Mouse (Mus musculus): ENCODE measurements around the gene Hacd3. TPM values are rescaled to one million over a fixed set of nuclear protein-coding genes. Genes with fewer than 3 reads are reported as not detected.

Hacd3 gene
- polyA plus RNA-seq, 1 experiment from 2014 or later: 85.2 TPM

DNA sequence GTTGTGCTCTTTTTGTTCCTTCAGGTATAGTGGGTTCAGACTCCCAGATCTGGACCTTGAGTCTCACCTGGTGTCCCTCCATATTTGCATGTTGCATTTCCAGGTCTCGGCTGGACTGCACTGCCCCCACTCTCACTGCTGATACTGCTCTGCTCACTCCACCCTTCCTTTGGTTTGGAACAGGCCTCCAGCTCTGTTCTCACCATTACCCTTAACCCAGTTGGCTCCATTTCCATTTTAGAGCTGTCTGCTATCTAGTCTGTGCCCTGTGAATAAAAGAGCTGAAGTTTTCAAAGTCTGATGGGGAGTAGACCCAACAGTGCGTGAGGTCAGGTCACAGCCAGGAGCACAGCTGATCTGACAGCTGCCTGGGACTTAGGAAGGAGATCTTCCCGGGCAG lies 40.9 kb downstream of the Hacd3 start:
- no peak overlapping the region for H3K4me3 ChIP-seq (replicated peaks)
- no peak for ATAC-seq (replicated peaks; ENCODE audit: low FRiP score)
- H3K27ac ChIP-seq: no peak overlapping the region
- H3K27me3 ChIP-seq: no peaks in the 10 kb centered on the region
- H3K4me2 ChIP-seq: no peak overlapping the region
- H3K36me3 ChIP-seq: peaks cover 98% of the 10 kb centered on the region
- WGBS: 84% methylated on average over 3 of the region's 3 CpGs
- no peaks in the 10 kb centered on the region for H3K9me3 ChIP-seq (replicated peaks)
- no peak overlapping the region for H3K9ac ChIP-seq
- H3K4me1 ChIP-seq: no peaks in the 10 kb centered on the region

DNA sequence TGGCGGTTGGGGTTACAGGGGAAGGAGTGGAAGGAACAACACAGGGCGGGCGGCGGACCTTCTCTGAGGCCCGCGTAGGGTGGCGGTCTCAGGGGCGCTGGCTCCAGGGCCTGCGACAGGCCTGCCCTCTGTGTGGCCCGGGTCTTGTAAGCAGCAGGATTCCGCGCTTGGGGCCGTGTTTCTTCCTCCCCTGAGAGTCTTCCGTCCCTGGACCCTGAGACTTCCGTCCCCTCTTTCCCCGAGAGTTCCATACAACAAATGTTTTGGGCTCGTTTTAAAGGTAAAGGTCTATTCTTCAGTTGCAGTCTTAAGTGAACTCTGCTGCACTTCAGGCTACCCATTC lies 60.5 kb downstream of the Hacd3 start:
- WGBS: under 1% methylated on average over 17 of the region's 17 CpGs

DNA sequence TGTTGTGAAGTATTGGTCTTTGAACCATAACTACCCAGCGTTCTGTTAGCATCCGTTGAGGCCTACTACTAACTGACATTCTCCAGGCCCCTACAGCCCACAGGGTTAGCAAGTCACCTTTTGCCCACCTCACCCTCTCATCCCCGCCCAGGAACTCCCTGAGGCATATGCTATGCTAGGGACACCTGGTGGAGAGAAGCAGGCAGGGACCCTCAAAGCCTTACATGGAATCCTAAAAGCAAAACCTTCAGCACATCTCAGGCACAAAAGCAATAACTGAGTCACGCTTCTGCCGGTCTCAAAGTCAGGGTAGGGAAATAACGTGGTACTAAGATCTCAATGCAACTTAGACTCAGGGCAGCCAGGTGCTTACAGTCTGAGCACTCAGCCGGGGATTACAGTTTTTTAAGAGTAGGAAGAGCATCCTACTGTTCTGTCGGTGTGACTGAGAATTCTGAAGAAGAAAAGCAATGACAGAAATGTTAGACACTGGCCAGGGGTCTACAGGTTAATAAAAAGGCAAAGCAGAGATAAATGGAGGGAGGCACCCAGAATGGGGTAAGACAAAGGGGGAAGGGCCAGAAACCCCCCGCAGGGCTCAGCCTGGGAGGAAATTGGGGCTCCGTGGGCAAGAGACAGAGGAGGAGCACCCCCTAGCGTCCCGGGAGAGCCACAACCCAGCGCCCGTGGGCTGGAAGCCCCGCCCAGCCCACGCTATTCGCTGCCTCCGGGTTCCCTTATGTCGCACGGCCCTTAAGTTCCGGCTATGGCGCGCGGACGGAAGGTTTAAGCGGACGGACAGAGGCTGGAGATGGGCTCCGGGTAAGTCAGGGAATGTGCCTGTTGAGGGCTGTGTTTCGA lies 61.1 kb downstream of the Hacd3 start, which contains the start of gene Ints14:
Gene Ints14 (plus strand): TSS at position 789 of the 861 bp plus-strand sequence.
- peaks cover 20% of the 10 kb centered on the region for H3K4me1 ChIP-seq
- peak within 1 kb of the TSS; percentile 89 for H3K9ac ChIP-seq
- peak; percentile 97 for ATAC-seq (replicated peaks; ENCODE audit: low FRiP score)
- WGBS: 3% methylated on average over 29 of the region's 29 CpGs
- H3K36me3 ChIP-seq: peaks cover 30% of the 10 kb centered on the region
- no peaks in the 10 kb centered on the region for H3K27me3 ChIP-seq
- peak within 1 kb of the TSS; percentile 71 for H3K4me2 ChIP-seq
- H3K9me3 ChIP-seq (replicated peaks): no peaks in the 10 kb centered on the region
- H3K4me3 ChIP-seq (replicated peaks): peak within 1 kb of the TSS; percentile 85
- peak within 1 kb of the TSS; percentile 93 for H3K27ac ChIP-seq

More for the DNA sequence above, 60.5 kb downstream of the Hacd3 start:
- Histone ChIP-seq H3K27me3 (no peaks in the 10 kb centered on the region), H3K9ac (peak overlapping the region; percentile 89), H3K36me3 (peaks cover 36% of the 10 kb centered on the region), H3K4me2 (peak overlapping the region; percentile 71), H3K27ac (peak overlapping the region; percentile 93), H3K4me1 (peaks cover 20% of the 10 kb centered on the region), H3K9me3 (replicated peaks) (no peaks in the 10 kb centered on the region), H3K4me3 (replicated peaks) (peak overlapping the region; percentile 85)
- ATAC-seq (replicated peaks; ENCODE audit: low FRiP score): peak; percentile 87

DNA sequence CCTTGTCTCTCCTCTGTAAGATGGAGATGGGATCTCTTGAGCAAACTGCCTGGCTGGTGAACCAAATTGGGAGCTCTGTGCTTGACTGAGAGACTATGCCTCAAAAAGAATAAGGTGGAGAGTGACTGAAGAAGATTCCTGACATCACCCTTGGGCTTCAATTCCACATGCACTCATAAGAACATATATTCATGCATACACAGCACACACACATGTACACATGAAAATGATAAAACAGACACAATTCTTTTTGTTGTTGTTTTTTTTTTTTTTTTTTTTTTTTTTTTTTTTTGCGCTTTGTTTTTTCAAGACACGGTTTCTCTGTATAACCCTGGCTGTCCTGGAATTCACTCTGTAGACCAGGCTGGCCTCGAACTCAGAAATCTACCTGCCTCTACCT lies 64.2 kb downstream of the Hacd3 start:
- H3K4me1 ChIP-seq: peaks cover 18% of the 10 kb centered on the region
- H3K27me3 ChIP-seq: peaks cover 22% of the 10 kb centered on the region
- H3K9ac ChIP-seq: no peak overlapping the region
- no peak overlapping the region for H3K27ac ChIP-seq
- ATAC-seq (replicated peaks; ENCODE audit: low FRiP score): no peak
- no peaks in the 10 kb centered on the region for H3K9me3 ChIP-seq (replicated peaks)
- H3K36me3 ChIP-seq: peaks cover under 1% of the 10 kb centered on the region
- H3K4me3 ChIP-seq (replicated peaks): no peak overlapping the region
- 88% methylated on average over 3 of the region's 3 CpGs for WGBS
- no peak overlapping the region for H3K4me2 ChIP-seq

DNA sequence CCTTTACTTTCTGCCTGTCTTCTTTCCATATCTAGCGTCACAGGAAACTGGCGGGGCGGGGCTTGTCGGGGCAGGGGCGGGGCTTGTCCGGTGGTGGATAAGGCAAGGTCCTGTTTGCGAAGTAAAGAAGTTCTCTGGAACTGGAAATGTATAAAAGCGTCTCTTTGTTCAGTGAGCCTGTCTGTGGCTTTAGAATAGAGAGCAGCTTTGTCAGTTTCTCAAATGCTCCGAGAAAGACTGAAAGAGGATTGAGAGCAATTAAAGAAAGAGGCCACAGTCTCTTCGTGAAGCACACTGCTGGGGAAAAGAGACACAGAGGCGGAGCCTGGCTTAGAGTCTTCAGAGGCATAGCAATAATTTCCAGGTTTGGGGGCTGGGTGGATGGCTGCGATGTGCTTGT lies 65.2 kb downstream of the Hacd3 start:
- no peak overlapping the region for H3K9ac ChIP-seq
- no peaks in the 10 kb centered on the region for H3K9me3 ChIP-seq (replicated peaks)
- H3K4me2 ChIP-seq: peak overlapping the region; percentile 39
- no peak for ATAC-seq (replicated peaks; ENCODE audit: low FRiP score)
- no peak overlapping the region for H3K27ac ChIP-seq
- H3K27me3 ChIP-seq: peaks cover 32% of the 10 kb centered on the region
- peaks cover 14% of the 10 kb centered on the region for H3K4me1 ChIP-seq
- no peak overlapping the region for H3K4me3 ChIP-seq (replicated peaks)
- WGBS: 36% methylated on average over 12 of the region's 12 CpGs
- no peaks in the 10 kb centered on the region for H3K36me3 ChIP-seq

DNA sequence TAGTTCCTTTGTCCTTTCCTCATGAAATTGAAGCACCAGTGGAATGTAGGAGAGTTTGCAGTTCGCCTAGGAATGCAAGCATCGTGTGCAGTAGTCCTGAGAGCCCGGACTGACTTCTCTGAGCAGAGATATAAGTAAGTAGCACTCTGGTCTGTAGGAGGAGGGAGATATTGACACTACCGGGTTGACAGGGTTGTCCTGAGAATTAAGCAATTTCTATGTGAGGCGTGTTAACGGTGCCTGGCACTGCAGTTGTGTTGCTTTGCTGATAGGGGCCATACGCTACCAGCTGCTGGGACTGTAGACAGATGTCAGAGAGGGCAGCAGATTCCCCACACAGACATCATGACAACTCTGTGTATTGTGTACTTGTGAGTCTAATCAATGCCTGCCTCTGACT lies 68.3 kb downstream of the Hacd3 start:
- Histone ChIP-seq H3K4me3 (replicated peaks) (no peak overlapping the region), H3K27ac (no peak overlapping the region), H3K9me3 (replicated peaks) (no peaks in the 10 kb centered on the region), H3K27me3 (peaks cover 49% of the 10 kb centered on the region), H3K36me3 (no peaks in the 10 kb centered on the region), H3K4me1 (peaks cover 7% of the 10 kb centered on the region; the same call in 1 of the 2 replicates), H3K4me2 (no peak overlapping the region), H3K9ac (no peak overlapping the region)
- ATAC-seq (replicated peaks; ENCODE audit: low FRiP score): no peak
- WGBS: 77% methylated on average over 7 of the region's 7 CpGs

DNA sequence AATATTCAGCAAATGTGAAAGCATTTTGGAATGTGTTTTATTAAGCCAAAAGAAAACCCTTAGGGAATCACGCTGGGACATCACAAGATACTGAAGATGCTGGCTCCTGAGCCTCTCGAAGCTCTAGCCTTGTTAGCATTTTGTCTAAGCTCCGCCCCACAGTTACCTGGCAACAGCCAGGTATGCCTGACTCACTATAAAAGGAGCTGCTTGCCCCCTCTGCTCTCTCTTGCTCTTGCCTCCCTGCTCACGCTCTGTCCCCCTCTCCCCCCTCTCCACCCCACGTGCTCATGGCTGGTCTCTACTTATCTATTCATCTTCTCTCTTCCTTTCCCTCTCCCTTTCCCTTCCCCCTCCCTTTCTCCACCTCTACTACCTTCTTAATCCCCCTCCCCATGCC lies 69.4 kb downstream of the Hacd3 start:
- no peak overlapping the region for H3K4me3 ChIP-seq (replicated peaks)
- no peak overlapping the region for H3K9ac ChIP-seq
- H3K4me2 ChIP-seq: no peak overlapping the region
- no peak for ATAC-seq (replicated peaks; ENCODE audit: low FRiP score)
- WGBS: 9% methylated on average over 5 of the region's 5 CpGs
- no peak overlapping the region for H3K27ac ChIP-seq
- H3K27me3 ChIP-seq: peaks cover 49% of the 10 kb centered on the region
- H3K36me3 ChIP-seq: no peaks in the 10 kb centered on the region
- no peaks in the 10 kb centered on the region for H3K9me3 ChIP-seq (replicated peaks)
- H3K4me1 ChIP-seq: peaks cover 7% of the 10 kb centered on the region; the same call in 1 of the 2 replicates

DNA sequence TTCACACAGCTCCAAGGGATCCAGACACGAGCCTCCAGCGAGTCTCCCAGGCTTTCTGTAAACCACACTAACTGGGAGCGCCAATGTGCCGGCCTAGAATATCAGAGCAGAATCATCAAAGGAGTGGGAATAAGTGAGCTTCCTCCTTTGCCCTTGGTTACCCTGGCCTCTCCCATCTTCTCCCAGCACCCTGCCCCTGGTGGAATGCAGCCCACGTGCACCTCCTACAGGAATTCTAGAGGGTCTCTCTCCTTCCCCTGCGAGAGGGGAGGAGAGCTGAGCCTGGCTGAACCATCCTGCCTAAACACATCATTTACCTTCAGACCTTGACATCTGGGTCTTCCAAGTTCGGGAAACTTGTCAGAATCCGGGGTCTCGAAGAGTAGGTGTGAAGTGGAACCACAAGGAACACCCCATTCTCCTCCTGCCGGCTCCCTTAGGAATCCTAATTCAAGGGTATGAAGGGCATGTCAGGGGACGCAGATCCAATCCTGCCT lies 70.3 kb downstream of the Hacd3 start, which contains the start of gene Slc24a1:
Gene Slc24a1 (minus strand): TSS at position 447 of the 497 bp plus-strand sequence.
- no peak within 1 kb of the TSS for H3K4me2 ChIP-seq

DNA sequence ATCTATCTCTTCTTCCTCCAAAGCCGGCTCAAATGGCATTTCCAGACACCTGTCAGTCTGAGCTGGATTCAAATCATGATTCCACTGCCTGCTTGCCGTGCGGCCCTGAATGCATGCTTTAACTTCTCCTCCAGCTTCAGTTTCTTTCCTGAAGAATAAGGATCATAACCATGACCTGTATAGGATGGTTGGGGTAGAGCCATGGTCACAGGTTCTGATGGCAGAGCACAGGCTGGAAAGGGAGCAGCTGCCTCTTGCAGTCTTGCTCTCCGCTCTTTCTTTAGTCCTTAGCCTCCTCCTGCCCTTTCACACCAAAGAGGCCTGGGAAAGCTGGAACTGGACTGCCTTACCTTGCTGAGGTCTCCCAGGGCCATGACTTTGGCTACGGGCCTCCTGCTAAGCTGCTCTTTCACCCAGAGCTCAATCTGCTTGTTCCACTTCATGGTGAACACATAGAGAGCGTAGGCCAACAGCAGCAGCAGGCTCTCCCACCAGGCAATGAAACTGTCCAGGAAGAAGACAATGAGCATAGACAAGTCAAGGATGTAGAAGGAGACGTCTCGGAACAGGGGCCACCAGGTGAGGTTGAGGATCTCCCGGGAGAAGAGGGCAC lies 73.9 kb downstream of the Hacd3 start:
- H3K36me3 ChIP-seq: no peaks in the 10 kb centered on the region
- 84% methylated on average over 9 of the region's 9 CpGs for WGBS
- H3K9ac ChIP-seq: no peak overlapping the region
- no peaks in the 10 kb centered on the region for H3K9me3 ChIP-seq (replicated peaks)
- H3K4me2 ChIP-seq: no peak overlapping the region
- peaks cover 26% of the 10 kb centered on the region for H3K4me1 ChIP-seq
- H3K4me3 ChIP-seq (replicated peaks): no peak overlapping the region
- H3K27me3 ChIP-seq: peaks cover 30% of the 10 kb centered on the region
- no peak overlapping the region for H3K27ac ChIP-seq
- no peak for ATAC-seq (replicated peaks; ENCODE audit: low FRiP score)

More for the DNA sequence above, 70.3 kb downstream of the Hacd3 start, which contains the start of gene Slc24a1:
- Histone ChIP-seq H3K36me3 (no peaks in the 10 kb centered on the region), H3K4me3 (replicated peaks) (no peak within 1 kb of the TSS), H3K9me3 (replicated peaks) (no peaks in the 10 kb centered on the region), H3K9ac (no peak within 1 kb of the TSS), H3K27me3 (peaks cover 49% of the 10 kb centered on the region), H3K27ac (no peak within 1 kb of the TSS), H3K4me1 (peaks cover 6% of the 10 kb centered on the region)
- no peak for ATAC-seq (replicated peaks; ENCODE audit: low FRiP score)
- 35% methylated on average over 11 of the region's 11 CpGs for WGBS

DNA sequence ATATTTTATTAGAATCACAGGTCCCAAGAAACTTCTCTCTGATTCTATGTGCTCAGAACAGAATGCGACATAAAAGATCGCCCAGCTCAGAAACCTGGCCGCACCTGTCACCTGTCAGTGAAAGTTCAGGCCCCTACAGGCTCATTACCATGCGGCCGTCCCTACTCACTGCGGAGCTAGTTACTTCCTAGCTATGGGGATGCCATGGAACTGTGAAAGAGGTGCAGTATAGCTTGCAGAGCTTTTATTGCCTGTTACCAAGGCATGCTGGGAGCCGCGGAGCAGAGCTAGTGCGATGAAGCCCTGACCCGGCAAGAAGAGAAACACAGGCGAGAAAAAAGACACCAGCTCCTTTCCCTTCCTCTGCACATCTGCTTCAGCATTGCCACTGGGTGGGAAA lies 77.5 kb downstream of the Hacd3 start:
- Histone ChIP-seq H3K27ac (peak overlapping the region; percentile 11; the same call in 1 of the 2 replicates), H3K27me3 (peaks cover 6% of the 10 kb centered on the region), H3K9me3 (replicated peaks) (no peaks in the 10 kb centered on the region), H3K4me3 (replicated peaks) (0 out of 2 replicates have a peak overlapping the region, but pooled peaks have one; percentile 4), H3K4me2 (peak overlapping the region; percentile 40), H3K9ac (no peak overlapping the region), H3K4me1 (peaks cover 27% of the 10 kb centered on the region), H3K36me3 (no peaks in the 10 kb centered on the region)
- 11% methylated on average over 11 of the region's 11 CpGs for WGBS
- ATAC-seq (replicated peaks; ENCODE audit: low FRiP score): no peak

DNA sequence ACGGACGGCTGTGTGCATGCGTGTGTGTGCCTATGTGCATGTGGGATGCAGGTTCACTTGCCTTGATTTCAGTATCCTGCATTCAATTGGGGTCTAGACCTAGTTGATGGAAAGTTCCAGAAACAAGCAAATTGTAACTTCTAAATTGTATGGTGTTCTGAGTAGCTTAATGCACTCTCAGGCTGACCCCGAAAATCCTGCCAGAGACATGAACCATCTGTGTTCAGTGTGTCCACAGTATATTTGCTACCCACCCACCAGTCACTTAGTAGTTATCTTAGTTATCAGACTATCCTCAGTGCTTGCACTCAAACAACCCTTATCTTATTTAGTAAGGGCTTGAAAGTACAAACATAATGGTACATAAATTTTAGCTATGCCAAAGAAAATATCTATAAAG lies 79.8 kb downstream of the Hacd3 start:
- Histone ChIP-seq H3K27ac (no peak overlapping the region), H3K4me2 (no peak overlapping the region), H3K36me3 (no peaks in the 10 kb centered on the region), H3K9me3 (replicated peaks) (no peaks in the 10 kb centered on the region), H3K4me3 (replicated peaks) (no peak overlapping the region), H3K27me3 (peaks cover 6% of the 10 kb centered on the region), H3K4me1 (peaks cover 27% of the 10 kb centered on the region), H3K9ac (no peak overlapping the region)
- no peak for ATAC-seq (replicated peaks; ENCODE audit: low FRiP score)
- WGBS: 80% methylated on average over 4 of the region's 4 CpGs

DNA sequence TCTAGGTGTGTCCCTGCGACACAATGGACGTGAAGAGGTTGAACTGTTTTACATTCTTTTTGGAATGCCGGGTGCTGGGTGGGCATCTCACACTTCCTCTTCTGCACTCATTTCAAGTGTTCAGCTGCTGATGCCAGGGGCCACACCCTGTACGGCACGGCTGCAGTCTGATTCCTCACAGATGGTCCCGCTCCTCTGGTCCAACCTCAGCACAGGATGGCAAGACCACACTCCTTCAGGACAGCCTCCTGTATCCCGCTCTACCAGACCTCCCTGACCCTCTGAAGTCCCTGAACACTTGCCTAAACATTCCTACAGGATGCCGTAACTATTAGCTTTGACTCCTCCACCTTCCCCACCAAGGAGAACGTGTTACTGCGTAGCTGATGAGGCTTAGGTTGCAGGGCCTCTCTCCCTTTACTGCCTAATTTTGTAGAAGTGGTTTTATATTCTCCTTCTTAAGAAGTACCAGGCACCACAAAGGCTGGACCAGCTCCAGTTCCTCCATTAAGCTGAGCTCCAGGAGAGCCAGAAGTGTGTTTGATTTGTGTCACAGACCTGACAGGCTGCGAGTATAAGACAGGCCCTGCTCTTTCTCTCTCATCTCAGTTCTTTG lies 80.7 kb downstream of the Hacd3 start:
- H3K9ac ChIP-seq: no peak overlapping the region
- H3K27me3 ChIP-seq: peaks cover 6% of the 10 kb centered on the region
- no peaks in the 10 kb centered on the region for H3K36me3 ChIP-seq
- no peak for ATAC-seq (replicated peaks; ENCODE audit: low FRiP score)
- no peak overlapping the region for H3K4me2 ChIP-seq
- no peaks in the 10 kb centered on the region for H3K9me3 ChIP-seq (replicated peaks)
- 51% methylated on average over 11 of the region's 11 CpGs for WGBS
- no peak overlapping the region for H3K4me3 ChIP-seq (replicated peaks)
- no peak overlapping the region for H3K27ac ChIP-seq
- peaks cover 21% of the 10 kb centered on the region for H3K4me1 ChIP-seq

All from kidney, embryonic 15.5 days (tissue).